Mouse (Mus musculus) heart, adult 2 months (tissue): ENCODE results near the gene Bag2. TPM values are rescaled to one million over a fixed set of nuclear protein-coding genes. Genes with fewer than 3 reads are reported as not detected.

ENCODE experiments used
- DNase-seq, 2 experiments: peaks; one replicate each; pipeline ENCODE4 v3.0.0; 2021
- H3K27ac ChIP-seq: fragments of 200-600 bp; 2 replicates; pipeline ENCODE4 v1.8.1; 2022
- H3K27me3 ChIP-seq: fragments of 200-500 bp; 2 replicates; pipeline ENCODE4 v1.6.1; 2012; ENCODE audit warnings: mild to moderate bottlenecking, low read length, inconsistent platforms, mixed read lengths; ENCODE audit not compliant: control insufficient read depth, insufficient read depth
- H3K36me3 ChIP-seq: fragments of 200-500 bp; 2 replicates; pipeline ENCODE4 v1.6.1; 2012; ENCODE audit warnings: low read length, inconsistent platforms; ENCODE audit not compliant: control insufficient read depth, insufficient read depth
- H3K4me1 ChIP-seq: fragments of 200-500 bp; 2 replicates; pipeline ENCODE4 v1.6.1; 2011; ENCODE audit warnings: low read length; ENCODE audit not compliant: control insufficient read depth, insufficient read depth
- H3K4me3 ChIP-seq: fragments of 200-600 bp; 2 replicates; pipeline ENCODE4 v1.8.1; 2022
- H3K79me2 ChIP-seq: fragments of 200-500 bp; replicated peaks from 2 replicates; pipeline ENCODE4 v1.6.1; 2012; ENCODE audit warnings: mild to moderate bottlenecking, inconsistent platforms, low read length, moderate library complexity, mixed read lengths; ENCODE audit not compliant: control insufficient read depth, insufficient read depth
- H3K9ac ChIP-seq: fragments of 200-500 bp; 2 replicates; pipeline ENCODE4 v1.6.1; 2012; ENCODE audit warnings: low read depth, mild to moderate bottlenecking, control low read depth, inconsistent platforms, low read length, mixed read lengths
- CTCF ChIP-seq: fragments of 200-600 bp; IDR thresholded peaks from 2 replicates; pipeline ENCODE4 v1.8.1; 2022; ENCODE audit warnings: antibody characterized with exemption, mild to moderate bottlenecking, moderate library complexity
- EP300 ChIP-seq: fragments of 200-500 bp; IDR thresholded peaks from 2 replicates; pipeline ENCODE4 v1.6.1; 2011; ENCODE audit warnings: low read depth, low read length, control low read depth; ENCODE audit not compliant: insufficient read depth
- POLR2A ChIP-seq: fragments of 200-500 bp; IDR thresholded peaks from 2 replicates; pipeline ENCODE4 v1.6.1; 2011; ENCODE audit warnings: mild to moderate bottlenecking, low read depth, low read length, control low read depth; ENCODE audit not compliant: insufficient read depth
- WGBS: fragments of 180-500 bp; shearing (Covaris S2); methylation state at CpG from one replicate; pipeline ENCODE4 v1.1.7; 2018; 5-methylcytosine and 5-hydroxymethylcytosine counted together
- intact Hi-C: fragments of 180-260 bp; cut with DNase I; formaldehyde crosslinking; loops from one replicate; pipeline ENCODE4 v1.15.1; 2025
- polyA plus RNA-seq: library from polyadenylated mRNA; depleted of rRNA; stranded (reverse); fragments of >200 nt; gene quantifications from 2 replicates; pipeline ENCODE4 v1.2.3, GENCODE M21; 2012
- total RNA-seq, 2 experiments: library from RNA; stranded (reverse); gene quantifications; 2 replicates each; pipeline ENCODE4 v1.2.3; 2021

Bag2 gene
- total and polyA plus RNA-seq, 3 experiments, result 30.7 to 49.1 (median 35.3) TPM

DNA sequence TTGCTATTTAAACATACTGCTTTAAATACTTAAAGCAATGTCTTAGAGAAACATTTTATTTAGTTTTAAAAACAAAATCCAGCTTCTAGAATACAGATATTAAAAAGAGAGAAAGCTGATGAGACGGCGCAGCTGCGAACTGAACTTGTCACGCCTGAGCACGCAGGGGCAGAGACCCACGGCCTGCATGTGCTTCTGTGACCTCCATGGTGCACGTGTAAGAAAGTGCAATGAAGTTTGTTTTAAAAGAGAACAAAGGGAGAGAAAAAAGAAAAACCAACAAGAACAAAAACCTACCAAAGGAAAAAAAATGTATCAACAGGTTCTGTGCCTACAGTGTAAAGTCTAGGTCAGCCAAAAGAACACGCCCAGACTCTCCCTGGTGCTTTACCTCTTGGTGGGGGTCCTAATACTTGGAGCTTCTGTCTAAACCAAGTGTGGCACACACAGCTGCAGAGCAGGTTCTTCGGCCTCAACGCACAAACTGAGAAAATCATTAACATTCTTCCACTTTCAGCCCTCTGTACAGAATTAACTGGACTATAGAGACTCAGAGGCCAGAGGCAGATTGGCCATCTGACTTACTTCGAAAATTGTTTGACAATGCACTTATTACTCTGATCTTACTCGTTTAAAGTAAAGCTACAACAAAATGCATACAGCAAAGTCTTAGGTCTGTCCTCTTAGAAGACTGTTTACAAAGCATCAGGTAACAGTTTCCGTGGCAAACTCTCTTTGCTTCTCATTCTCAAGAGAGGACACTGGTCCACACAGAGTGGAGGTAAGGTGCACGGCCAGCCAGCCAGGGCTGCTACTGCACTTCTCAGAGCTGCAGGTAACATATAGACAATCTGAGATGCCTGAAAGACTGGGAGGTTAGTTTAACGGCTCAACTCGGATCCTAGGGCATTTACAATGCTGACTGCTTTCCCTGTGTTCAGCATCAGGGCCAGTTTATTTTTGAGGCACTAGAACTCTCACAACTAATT is 9.2 kb upstream of the Bag2 start:
- WGBS, result 93% methylated on average over 16 of the region's 16 CpGs
- intact Hi-C loops, result no loop called here
- H3K36me3 ChIP-seq, result peaks cover 5% of the 10 kb centered on the region

DNA sequence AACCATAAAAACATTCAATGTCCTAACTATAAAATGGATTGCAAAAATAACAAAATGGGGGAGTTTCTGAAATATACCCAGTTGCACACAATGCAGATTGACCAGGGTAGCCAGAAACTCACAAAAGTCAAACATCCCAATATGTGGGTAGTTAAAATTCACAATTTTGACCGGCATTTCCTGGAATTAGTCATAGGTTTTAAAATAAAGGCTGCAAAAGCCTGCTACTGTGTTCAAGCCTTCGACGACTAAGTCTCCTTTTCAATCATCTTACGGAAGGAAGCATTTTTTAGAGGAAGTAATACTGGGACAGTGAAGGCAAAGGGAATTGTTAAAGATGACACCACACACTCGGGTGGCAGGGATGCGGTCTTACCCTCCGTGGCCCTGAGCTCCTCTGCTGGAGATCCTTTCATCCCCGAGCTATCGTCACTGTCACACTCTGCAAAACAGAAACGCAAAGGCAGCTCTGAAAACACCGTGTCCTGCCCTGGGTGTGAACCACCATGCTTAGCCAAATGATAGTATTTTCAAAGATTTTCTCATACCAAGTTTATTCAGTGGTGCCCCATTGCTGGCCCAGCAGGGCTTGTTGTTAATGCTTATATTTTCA is 8.0 kb upstream of the Bag2 start:
- intact Hi-C loops, result no loop called here
- no peak for DNase-seq
- WGBS, result 81% methylated on average over 11 of the region's 11 CpGs
- Histone ChIP-seq H3K9ac (no peak overlapping the region), H3K27me3 (no peaks in the 10 kb centered on the region), H3K27ac (no peak overlapping the region), H3K36me3 (peaks cover 5% of the 10 kb centered on the region), H3K4me1 (no peaks in the 10 kb centered on the region), H3K79me2 (no peaks in the 10 kb centered on the region), H3K4me3 (no peak overlapping the region)
- no peak for TF ChIP-seq EP300
- no peak for TF ChIP-seq CTCF
- TF ChIP-seq POLR2A, result no peak

More for the DNA sequence above, 9.2 kb upstream of the Bag2 start:
- no peak for DNase-seq
- no peak for TF ChIP-seq POLR2A
- TF ChIP-seq EP300, result no peak
- no peak for TF ChIP-seq CTCF
- H3K27ac ChIP-seq, result no peak overlapping the region
- H3K4me3 ChIP-seq, result no peak overlapping the region
- no peak overlapping the region for H3K9ac ChIP-seq
- H3K79me2 ChIP-seq, result no peaks in the 10 kb centered on the region
- no peaks in the 10 kb centered on the region for H3K4me1 ChIP-seq
- no peaks in the 10 kb centered on the region for H3K27me3 ChIP-seq

DNA sequence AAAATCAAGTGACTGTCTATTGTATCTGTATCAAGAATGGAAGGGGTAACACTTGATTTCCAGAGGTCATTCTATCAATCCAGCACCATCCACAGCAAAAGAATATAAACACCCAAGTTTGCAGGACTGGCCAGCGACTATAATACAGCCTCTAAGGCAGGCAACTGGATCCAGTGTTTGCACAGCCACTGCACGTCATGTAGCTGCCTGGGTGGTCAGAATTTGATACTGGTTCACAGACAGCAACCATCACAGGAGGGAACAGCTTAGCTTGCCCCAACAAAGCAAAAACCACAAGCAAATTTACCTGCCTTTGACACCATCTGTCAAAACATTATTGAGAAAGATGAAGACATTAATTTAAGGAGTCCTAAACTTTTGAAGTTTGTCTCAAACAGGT is 6.2 kb upstream of the Bag2 start:
- H3K36me3 ChIP-seq, result no peaks in the 10 kb centered on the region; the same call in 1 of the 2 replicates
- 86% methylated on average over 2 of the region's 2 CpGs for WGBS
- no peaks in the 10 kb centered on the region for H3K79me2 ChIP-seq
- no peak overlapping the region for H3K27ac ChIP-seq
- no peak overlapping the region for H3K4me3 ChIP-seq
- DNase-seq, result no peak
- no peak overlapping the region for H3K9ac ChIP-seq
- H3K4me1 ChIP-seq, result no peaks in the 10 kb centered on the region
- no peaks in the 10 kb centered on the region for H3K27me3 ChIP-seq
- intact Hi-C loops, result no loop called here
- TF ChIP-seq CTCF, result no peak
- TF ChIP-seq EP300, result no peak
- TF ChIP-seq POLR2A, result no peak

DNA sequence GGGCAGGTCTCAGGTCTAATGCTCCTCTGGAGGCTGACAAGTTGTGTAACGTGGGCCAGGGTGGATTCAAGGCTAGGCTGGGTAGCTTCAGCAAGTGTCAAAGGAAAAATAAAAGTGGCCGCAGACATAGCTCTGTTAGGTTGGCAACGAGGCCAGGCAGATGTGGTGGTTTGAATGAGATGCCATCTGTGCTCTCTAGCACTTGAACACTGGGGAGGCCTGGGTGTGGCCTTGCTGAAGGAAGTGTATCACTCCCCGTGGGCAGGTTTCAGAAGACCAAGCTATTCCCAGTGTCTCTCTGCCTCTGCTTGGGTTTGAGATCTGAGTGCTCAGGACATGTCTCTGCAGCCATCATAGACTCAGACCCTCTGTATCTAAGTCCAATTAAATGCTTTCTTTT is 893 bp upstream of the Bag2 start:
- TF ChIP-seq CTCF (no peak), POLR2A (no peak), EP300 (no peak)
- no peaks in the 10 kb centered on the region for H3K79me2 ChIP-seq
- no peak for DNase-seq
- no peak overlapping the region for H3K9ac ChIP-seq
- peaks cover 3% of the 10 kb centered on the region for H3K4me1 ChIP-seq
- 52% methylated on average over 4 of the region's 4 CpGs for WGBS
- no peak overlapping the region for H3K4me3 ChIP-seq
- H3K36me3 ChIP-seq, result no peaks in the 10 kb centered on the region
- H3K27ac ChIP-seq, result no peak overlapping the region
- H3K27me3 ChIP-seq, result no peaks in the 10 kb centered on the region
- intact Hi-C loops, result loop anchor here (10.0 kb wide), 1 partner anchor 206 kb away; no protein-coding TSS in a partner anchor

DNA sequence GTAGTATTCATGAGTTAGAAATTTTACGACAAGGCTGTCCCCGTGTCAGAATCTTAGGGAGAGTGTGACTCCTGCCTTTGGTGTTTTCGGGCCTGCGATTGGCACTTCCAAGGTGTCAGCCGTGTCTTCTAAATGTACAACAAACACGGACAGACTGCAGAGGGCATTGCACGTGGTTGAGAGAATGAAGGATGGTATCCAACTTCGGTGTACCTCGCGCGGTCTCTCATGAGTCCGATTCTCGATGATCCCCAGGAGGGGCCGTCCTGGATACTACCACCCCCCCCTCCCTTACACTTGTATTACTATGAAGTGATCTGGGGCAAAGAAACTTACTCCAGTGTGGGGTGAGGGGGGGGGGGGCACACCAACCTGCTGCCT is 572 bp downstream of the Bag2 start:
- Histone ChIP-seq H3K4me1 (peaks cover 3% of the 10 kb centered on the region), H3K79me2 (no peaks in the 10 kb centered on the region), H3K4me3 (peak overlapping the region; percentile 89), H3K27me3 (no peaks in the 10 kb centered on the region), H3K27ac (peak overlapping the region; percentile 93), H3K36me3 (no peaks in the 10 kb centered on the region), H3K9ac (peak overlapping the region; percentile 78)
- TF ChIP-seq CTCF, result no peak
- no peak for TF ChIP-seq POLR2A
- TF ChIP-seq EP300, result no peak
- intact Hi-C loops, result loop anchor here (10.0 kb wide), 1 partner anchor 208 kb away; no protein-coding TSS in a partner anchor
- under 1% methylated on average over 14 of the region's 14 CpGs for WGBS
- DNase-seq, result peak; percentile 18 to 40
